Mouse (Mus musculus) embryonic fibroblast, embryonic 13.5 days (primary cell): ENCODE measurements around the gene Plekha4.

Experiments
- CTCF ChIP-seq: IDR thresholded peaks from 2 replicates; pipeline ENCODE4 v1.5.1; 2011; ENCODE audit warnings: mild to moderate bottlenecking, control low read depth, low read length, moderate library complexity, borderline replicate concordance; ENCODE audit not compliant: insufficient read depth
- POLR2A ChIP-seq: IDR thresholded peaks from 2 replicates; pipeline ENCODE4 v1.6.1; 2011; ENCODE audit warnings: low read depth, mild to moderate bottlenecking, control low read depth, low read length, moderate library complexity

DNA sequence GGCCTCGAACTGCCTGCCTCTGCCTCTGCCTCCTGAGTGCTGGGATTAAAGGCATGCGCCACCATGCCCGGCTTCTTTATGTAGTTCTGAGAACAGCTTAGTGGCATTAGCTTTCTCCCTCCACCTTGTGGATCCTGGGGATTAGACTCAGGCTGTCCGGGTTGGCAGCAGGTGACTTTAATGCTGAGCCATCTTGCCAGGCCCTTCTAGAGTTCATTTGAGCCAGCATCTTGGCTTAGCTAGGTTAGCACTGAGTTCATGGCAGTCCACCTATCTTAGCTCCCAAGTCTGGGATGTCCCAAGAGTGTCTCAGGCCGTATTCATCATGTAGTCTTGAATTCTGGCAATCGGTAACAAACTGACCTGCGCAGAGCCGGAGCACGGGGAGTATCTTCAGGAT lies 39.3 kb downstream of the Plekha4 start:
- no peak for TF ChIP-seq POLR2A
- no peak for TF ChIP-seq CTCF
